Mouse (Mus musculus) spleen, postnatal 36 days (tissue): ENCODE measurements around the gene Fbrsl1.
"Not testable (repeated sequence)": the region's sequence is repeated elsewhere in the genome, so short reads cannot be mapped to it uniquely, and the experiment has no call there.

Experiments used
- DNase-seq, 2 experiments: peaks; one replicate each; pipeline ENCODE4 v3.0.0; 2022; ENCODE audit warnings: low spot score in 2 of 2, mixed read lengths in 1 of 2

Fbrsl1 gene

DNA sequence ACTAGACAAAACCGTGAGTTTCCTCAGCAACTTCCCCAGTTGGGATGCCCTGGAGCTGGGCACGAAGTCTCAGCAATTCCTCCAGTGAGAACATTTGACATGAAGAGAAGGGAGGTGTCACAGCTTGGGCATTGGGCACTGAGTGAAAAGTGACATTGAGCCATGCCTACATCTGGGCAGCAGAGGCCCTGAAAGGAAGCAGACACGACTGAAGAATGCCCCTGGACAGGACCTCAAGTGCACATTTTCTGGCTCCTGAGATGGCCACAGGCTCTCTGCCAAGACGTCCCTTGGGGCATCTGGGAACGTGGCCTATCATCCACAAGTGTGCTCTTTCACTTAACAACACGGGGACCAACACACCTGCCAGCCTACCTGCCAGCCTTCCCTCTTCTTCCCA lies 991 bp upstream of the Fbrsl1 start:
- no peak for DNase-seq

DNA sequence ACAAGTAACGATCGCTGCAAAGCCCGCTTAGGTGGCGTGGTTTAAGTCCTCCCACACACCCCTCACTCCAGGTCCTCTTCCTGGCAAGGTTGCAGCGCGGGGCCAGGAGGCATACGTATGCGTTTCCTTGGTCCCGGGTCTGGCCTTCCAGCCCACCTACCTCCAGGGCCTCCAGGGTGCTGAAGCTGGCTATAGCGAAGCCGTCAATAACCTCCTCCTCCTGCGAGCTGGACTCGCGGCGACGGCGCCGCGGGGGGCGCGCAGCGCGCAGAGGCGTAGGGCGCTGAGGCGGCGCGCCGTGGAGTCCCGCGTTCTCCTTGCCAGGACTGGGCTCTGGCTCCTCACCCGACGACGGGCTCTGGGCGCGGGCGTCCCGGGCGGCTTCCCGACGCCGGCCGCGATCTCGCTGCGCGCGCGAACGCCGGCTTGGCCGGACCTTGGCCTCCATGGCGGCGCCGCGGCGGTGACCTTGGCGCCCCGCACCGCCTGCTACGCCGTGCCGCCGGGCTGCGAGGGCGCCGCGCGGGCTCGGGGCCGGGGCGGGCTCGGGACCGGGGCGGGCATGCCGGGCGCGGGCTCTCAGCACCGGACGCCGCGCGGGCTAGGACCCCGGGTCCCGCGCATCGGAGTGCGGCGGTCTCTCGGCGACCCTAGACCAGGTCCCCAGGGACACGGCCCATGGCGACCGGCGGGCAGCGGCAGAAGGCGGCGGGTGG lies 425 bp downstream of the Fbrsl1 start:
- peak in 1 of 2 experiments; percentile 21 for DNase-seq

DNA sequence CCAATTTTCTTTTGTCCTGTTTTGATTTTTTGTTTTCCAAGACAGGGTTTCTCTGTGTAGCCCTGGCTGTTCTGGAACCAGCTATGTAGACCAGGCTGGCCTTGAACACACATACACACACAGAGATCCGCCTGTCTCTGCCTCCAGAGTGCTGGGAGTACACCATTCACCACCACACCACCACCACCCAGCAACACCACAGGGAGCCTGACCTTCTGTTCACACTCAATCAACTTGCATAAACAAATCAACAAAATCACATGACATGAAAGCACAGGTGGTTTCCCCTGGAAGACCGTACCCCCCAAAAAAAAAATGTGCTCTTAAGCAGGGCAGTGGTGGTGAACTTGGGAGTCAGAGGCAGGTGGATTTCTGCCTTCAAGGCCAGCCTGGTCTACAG lies 3.8 kb downstream of the Fbrsl1 start:
- DNase-seq = no peak

DNA sequence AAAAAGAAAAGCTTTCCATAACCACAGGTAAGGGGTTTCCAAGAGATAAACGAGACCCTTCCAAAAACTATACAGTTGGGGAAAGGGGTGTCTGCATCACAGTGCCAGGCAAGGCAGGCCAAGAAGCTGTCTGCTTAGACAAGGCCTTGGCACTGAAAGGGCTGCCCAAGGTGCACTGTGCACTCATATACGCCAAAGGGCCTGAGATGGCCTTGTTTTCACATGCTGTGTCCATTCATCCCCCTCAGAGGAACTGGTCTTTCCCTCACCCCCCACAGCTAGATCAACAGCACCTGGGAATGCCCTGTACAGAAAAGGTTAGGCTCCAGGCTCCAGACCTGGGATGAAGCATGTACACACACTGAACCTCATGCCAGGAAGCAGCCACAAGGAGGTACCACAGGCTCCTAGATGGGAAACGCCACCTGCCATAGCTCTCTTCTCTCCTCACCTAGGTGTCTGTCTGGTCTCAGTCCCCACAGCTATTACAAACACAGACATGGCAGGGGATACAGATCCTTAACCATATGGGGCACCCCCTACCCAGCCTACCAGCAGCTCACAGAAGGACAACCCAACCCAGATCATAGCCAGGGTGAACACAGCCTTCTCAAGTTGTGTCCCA lies 5.2 kb downstream of the Fbrsl1 start:
- DNase-seq = no peak

DNA sequence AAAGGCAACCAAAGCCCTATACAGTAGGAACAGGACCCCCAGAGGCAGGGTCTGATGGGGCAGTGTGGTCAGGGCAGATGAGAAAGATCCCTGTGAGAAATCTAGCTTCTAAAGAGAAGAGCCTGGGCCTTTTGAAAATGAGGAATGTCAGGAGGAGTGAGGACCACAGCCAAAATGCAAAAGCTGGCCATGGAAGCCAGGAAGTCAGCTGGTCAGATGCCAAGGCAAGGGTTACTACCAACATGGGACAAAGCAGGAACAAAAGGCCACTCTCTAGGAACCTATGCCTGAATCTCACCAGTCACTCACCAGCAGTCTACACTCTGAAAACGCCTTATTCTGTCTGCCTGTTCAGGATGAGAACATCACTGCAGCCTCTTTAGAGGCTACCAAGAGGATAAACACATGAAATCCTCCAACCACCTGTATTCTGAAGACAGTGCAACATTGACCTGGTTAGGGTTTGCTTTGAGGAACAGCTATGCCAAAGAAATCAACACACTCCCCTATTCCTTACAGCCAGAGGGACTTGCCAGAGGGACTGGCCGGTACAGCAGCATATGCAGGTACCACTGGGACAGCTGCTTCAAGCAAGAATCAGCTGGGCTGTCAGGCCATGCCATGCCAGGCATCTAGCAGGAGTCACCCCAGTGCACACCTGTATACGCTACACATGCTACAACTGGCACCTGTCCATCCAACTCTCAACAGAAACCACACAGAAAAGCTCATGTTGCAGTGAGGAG lies 8.6 kb downstream of the Fbrsl1 start:
- no peak for DNase-seq

DNA sequence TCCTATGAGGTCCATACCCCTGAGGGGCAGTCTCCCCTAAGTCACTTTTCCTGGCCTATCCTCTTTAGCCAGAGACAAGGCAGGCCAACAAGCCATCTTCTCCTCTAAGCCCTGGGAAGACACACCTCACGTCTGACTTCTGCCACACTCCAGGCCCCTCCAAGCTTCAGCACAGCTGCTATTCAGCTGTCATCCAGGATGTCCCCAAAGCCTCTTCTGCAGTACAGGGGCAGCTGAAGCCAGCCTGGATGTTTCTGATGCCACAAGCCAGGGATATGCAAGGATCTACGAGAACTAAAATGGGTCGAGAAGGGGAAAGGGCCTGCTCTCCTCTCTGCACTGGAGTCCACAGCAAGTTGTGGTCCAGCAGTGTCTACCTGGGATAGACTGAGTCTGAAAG lies 9.7 kb downstream of the Fbrsl1 start:
- DNase-seq = no peak

DNA sequence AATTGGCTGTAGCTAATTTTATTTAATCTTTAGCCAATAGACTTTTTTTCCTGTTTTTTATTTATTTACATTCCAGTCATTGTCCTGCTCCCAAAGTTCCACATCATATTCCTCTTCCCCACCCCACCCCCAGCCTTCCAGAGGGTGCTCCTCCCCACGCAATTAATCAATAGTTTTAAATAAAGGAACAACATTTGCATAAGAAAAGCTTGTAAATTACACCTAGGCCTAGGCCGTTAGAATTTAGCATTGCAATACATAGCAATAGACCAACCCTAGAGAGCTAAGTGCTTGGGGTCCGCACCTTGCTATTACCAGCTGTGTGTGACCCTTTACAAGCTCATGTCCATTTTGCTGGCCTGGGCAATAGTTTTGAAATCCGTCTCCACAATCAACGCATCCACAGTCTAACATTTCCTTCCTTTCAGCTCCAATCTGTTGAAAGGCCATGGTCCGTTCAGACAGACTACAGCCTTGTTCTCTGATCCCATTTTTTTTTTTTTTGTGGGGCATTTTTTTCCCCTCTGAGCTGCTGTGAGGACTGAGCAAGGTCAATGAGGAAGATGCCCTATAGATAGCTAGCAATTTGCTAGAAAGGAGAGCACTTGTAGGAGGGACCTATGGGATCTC lies 10.6 kb downstream of the Fbrsl1 start:
- DNase-seq = no peak

DNA sequence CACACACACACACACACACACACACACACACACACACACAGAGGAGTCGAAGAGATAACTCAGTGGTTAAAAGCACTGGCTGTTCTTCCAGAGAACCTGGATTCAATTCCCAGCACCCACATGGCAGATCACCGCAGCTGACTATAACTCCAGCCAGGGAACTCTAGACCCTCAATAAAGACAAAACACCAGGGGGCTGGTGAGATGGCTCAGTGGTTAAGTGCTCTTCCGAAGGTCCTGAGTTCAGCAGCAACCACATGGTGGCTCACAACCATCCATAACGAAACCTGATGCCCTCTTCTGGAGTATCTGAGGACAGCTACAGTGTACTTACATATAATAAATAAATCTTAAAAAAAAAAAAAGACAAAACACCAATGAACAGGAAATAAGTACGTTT lies 12.1 kb downstream of the Fbrsl1 start:
- not testable (repeated sequence) for DNase-seq

DNA sequence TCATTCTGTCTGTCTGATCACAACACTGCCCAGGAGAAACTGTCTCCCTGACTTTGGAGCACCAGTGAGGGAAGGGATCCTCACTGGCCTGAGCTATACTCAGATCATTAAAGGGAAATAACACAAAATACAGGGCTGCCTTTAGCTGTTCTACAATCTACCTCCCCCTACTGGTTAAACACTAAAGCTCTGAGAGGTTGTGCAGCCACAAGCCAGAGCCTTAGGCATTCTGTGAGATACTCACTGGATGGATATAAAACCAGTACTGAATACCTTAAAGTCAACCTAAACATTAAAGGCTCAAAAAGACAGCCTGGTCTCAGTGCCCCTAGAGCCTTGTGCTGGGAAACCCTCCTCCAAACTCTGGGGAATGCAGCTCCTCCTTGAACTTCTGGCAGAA lies 13.5 kb downstream of the Fbrsl1 start:
- no peak for DNase-seq

DNA sequence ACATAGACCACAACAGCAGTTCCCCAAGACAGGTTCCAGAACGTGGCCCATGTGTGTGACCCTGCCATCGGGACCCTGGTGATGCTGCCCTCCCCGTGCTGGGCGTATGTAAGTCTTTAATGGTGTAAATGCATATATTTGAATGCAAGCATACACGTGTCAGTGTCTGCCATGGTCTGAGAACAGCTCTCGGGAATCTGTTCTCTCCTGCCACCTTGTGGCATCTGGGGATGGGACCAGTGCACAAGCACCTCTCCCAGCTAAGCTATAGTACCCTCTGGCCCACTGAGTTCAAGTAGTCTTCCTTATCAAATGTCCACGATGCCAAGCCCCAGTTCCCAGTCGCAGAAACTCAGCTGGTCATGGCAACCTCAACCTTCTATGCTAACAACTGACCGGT lies 19.3 kb downstream of the Fbrsl1 start:
- peak; percentile 26 to 31 for DNase-seq

DNA sequence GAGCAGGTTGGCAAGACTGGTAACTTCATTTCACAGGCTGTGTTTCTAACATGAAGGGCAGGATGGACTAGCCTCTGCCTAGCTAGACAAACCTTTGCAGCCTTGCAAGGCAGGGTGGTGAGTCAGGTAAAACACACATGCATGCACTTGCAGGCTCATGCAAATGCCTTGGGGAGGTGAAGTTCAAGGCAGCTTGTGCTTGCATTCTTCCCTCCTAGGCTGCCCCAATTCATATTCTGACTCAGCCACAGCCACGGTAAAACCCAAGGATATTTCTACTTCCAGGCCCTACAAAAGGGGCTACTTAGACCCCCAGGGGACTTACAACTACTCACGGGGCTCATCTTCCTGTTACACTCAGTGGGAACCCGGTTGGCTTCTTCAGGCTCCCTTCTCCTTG lies 20.0 kb downstream of the Fbrsl1 start:
- no peak for DNase-seq

DNA sequence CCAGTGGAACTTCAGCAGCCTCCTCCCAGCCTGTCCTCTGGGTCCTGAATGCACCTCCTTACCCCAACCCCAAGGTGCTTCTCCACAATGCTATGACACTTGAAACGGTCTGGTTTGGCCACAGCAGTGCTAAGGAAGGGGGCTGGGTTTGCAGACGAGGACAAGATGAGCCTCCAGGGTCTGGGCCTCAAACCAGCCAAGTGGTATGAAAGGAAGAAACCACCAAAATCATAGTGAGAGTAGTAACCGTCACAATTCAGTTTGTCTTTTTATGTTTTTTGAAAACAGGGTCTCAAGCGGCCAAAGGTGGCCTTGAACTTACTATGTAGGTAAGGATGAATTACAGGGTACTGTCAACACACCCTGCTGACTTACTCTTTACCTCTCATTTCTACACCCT lies 23.1 kb downstream of the Fbrsl1 start:
- no peak for DNase-seq

DNA sequence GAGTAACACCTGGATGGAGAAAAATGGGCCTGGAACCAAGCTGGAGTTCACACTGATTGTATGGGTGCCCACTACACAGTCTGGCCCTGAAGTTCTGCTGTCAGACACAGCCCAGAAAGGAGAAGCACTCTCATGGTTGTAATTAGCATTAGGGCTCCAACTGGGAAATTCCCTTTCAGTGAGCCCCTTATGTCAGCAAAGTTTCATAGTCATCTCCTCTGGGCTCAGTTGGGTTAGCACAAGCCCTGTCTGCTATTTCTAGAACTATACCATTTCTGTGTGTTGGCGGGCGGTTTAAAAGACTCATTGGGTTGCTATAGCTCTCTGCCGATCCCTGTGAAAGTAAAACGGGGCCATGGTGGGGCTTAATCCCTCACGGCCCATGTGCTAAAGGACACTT lies 24.1 kb downstream of the Fbrsl1 start:
- DNase-seq = peak in 1 of 2 experiments; percentile 5

DNA sequence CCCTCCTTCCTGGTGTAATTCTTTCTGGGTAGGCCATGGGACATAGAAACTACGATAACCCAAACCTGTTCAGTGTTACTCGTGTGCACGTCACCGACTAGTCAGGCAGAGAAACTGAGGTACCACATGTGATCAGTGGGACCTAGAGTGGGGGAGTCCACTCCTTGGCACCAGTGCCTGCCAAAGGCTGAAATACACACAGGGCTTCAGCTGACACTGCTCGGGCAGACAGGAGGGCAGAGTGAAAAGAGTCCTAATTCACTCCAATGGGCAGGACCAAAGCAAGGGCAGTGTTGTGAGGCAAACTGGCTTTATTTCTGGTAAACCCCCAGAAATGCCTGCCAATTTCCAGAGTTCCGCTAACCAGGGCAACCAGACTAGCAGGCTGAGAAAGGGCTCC lies 26.9 kb downstream of the Fbrsl1 start:
- no peak for DNase-seq

DNA sequence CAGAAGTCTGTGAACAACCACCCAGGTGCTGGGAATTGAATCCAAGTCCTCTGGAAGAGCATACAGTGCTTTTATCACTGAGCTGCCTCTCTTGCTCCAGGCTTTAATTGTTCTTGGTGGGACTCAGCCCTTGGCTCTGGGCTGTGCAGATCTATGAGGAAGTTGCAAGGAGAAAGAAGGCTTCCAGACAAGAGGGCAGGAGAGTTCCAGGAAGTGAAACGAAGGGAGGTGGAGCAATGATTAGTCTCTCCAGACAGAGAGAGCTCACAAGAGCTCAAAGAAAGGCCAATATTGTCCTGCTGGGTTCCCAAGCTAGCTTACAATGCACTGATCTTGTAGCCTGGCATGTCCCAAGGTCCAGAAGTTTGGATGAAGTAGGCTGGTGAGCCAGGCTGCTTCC lies 27.4 kb downstream of the Fbrsl1 start:
- DNase-seq = no peak

DNA sequence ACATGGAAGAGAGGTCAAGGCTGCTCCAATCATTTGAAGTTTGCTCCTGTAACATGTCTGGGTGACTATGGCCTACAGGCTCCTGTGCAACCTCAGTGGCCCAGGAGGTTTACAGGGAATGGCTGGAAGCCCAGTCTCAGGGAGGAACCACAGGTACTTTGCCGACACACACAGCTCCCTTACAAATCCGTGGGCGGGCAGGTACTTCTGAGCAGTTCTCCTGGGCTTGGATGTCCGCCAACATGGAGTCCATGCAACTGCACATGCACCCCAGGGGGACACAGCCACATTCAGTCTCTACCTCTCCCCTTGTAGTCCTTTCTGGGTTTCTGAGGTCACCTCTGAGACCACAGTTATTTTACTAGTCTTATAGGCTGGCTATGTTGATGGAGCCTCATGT lies 28.1 kb downstream of the Fbrsl1 start:
- DNase-seq = no peak

DNA sequence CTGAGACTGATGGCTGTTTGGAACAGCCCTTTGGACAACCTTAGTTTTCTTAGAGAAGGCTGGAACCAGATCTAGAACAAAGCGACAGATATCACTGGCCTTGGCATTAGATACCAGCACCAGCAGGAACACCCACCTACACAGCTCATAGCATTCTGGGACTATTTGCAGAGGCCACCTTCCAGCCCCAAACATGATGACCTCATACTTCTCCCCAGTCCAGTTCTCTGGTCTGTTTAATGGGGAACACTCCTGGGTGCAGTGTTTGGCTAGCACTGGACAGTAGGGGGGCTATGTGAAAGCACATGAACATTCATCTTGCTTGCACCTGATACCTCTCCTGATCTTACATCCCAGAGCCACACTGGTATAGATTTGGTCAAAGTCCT lies 29.8 kb downstream of the Fbrsl1 start:
- no peak for DNase-seq

DNA sequence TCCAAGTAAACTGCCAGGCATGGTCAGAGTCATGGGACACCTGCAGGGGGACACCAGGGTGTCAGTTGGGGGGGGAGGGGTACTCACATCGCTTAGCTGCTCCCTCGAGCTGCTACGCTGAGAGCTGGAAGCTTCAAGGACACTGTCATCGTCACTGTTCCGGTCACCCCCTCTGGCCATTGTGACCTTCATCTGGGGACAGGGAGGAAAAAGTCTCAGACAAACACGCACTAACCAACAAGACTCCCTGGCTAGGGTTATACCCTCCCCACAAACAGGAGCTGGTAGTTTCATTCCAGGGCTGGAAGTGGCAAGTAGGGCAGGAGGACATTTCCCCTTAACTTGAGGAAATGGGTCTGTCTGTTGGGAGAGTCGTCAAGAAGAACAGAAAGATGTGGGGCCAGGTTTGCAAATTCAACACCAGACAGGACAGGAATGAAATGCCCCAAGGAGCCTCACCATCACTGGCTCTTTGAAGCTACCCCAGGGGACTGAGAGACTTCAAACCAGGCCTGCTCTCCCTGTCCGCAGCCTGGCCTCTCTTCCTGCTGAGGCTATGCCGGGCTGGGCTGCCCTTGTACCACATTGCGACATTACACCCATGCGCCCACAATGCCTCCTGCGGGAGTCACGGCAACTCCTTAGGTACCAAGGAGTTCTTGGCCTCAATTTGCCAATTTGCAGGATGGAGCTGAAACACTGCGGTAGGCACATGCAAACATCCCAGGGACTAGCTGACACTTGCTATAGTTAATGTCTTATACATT lies 30.4 kb downstream of the Fbrsl1 start:
- no peak for DNase-seq

DNA sequence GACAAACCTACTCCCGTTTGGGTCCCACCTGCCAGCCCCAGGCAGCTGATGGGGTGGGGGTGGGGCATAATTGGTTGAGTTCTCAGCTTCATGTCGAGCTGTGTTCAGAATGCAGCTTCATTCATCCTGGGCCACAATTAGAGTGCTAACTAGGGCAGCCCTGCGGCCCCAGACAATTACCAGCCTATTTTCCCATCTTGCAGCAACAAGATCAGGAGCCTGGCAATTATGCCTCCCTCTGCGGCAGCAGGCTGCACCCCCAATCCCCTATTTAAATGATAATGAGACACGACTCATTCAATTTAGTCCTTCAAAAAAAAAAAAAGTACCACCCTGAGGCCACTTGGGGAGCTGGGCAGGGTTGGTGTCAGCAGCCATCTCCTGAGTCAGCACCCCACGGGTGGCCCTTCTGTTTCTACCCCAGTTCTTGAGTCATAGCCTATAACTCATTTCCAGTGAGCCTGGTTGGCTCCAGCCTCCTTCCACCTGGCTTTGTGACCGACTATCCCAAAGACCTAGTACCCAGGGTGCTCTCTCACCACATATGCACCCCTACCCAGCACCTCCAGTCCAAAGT lies 31.4 kb downstream of the Fbrsl1 start:
- no peak for DNase-seq

DNA sequence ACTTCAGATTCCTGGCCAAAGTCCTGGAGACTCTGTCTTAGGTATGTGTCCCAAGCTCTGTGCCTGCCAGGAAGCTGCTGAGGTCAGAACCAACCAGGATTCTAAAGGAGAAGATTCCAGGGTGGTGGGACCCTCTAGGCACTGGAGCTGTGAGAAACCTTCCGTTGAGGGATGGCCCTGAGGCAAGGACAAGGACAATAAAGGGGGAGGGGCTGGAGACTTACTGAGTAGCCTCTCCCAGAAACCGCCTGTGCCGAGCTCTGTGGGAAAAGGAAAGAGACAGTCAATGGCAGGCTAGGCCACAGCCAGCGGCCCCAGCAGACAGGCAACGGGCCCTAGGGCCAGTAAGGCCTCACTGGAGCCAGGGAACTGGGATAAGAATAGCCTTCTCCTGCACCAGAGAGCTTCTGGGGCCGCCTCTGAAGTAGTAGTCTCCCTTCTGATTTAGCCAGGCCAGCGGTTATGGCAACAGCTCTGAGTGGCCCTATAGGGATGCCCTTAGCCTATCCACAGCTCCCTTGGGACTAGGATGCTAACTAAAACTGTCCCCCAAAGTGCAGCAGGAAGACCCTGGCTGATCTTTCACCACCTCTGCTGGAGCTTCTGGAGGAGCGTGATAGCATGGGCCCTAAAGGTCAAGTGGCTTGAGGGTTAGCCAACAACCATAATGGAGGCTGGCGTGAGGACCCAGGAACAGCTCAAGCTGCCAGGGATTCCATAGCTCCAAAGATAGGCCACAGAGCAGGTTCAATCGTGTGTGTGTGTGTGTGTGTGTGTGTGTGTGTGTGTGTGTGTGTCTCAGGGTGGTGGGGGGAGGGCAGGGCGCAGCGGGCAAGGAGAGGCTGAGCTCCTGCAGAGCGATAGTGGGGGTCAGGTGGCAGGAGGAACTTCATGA lies 32.2 kb downstream of the Fbrsl1 start:
- no peak for DNase-seq
